Mouse (Mus musculus): ENCODE results near the gene Ccr1.
"Not testable (repeated sequence)": the region's sequence is repeated elsewhere in the genome, so short reads cannot be mapped to it uniquely, and the experiment has no call there.

Ccr1 gene

GRCm38 (mm10) chr9:123968290-123968912 lies at the start of gene Ccr1:
TSS of gene Ccr1 (minus strand) at chr9:123968692.
- no peak for DNase-seq (ENCODE audit: low spot score)

GRCm38 (mm10) chr9:124016048-124016447 lies 47.6 kb upstream of the Ccr1 start:
- DNase-seq (ENCODE audit: low spot score), result no peak

GRCm38 (mm10) chr9:124014985-124015652 lies 46.6 kb upstream of the Ccr1 start:
- DNase-seq (ENCODE audit: low spot score), result no peak

- no peak for DNase-seq (ENCODE audit: low spot score)
These were observed 44.8 kb upstream of the Ccr1 start for GRCm38 (mm10) chr9:124013270-124013669.

- DNase-seq (ENCODE audit: low spot score), result no peak
These were observed 44.2 kb upstream of the Ccr1 start for GRCm38 (mm10) chr9:124012691-124013090.

- no peak for DNase-seq (ENCODE audit: low spot score)
These were observed 31.3 kb upstream of the Ccr1 start for GRCm38 (mm10) chr9:123999784-124000183.

GRCm38 (mm10) chr9:123997719-123998118 lies 29.2 kb upstream of the Ccr1 start:
- no peak for DNase-seq (ENCODE audit: low spot score)

- no peak for DNase-seq (ENCODE audit: low spot score)
These were observed 22.9 kb upstream of the Ccr1 start for GRCm38 (mm10) chr9:123991312-123991906.

GRCm38 (mm10) chr9:123989671-123990070 lies 21.2 kb upstream of the Ccr1 start:
- peak; percentile 37 for DNase-seq (ENCODE audit: low spot score)

GRCm38 (mm10) chr9:123986217-123986616 lies 17.7 kb upstream of the Ccr1 start:
- peak; percentile 56 for DNase-seq (ENCODE audit: low spot score)

GRCm38 (mm10) chr9:123984943-123985342 lies 16.5 kb upstream of the Ccr1 start:
- DNase-seq (ENCODE audit: low spot score), result no peak

GRCm38 (mm10) chr9:123982720-123983119 lies 14.2 kb upstream of the Ccr1 start:
- no peak for DNase-seq (ENCODE audit: low spot score)

GRCm38 (mm10) chr9:123981909-123982308 lies 13.4 kb upstream of the Ccr1 start:
- DNase-seq (ENCODE audit: low spot score), result no peak

GRCm38 (mm10) chr9:123980858-123981475 lies 12.5 kb upstream of the Ccr1 start:
- DNase-seq (ENCODE audit: low spot score), result not testable (repeated sequence)

- no peak for DNase-seq (ENCODE audit: low spot score)
These were observed 9.8 kb upstream of the Ccr1 start, which contains the start of gene Ccr1l1 for GRCm38 (mm10) chr9:123978308-123978707. TSS of gene Ccr1l1 (minus strand) at chr9:123978408.

- DNase-seq (ENCODE audit: low spot score), result no peak
These were observed 8.6 kb upstream of the Ccr1 start for GRCm38 (mm10) chr9:123976876-123977663.

GRCm38 (mm10) chr9:123975630-123976029 lies 7.1 kb upstream of the Ccr1 start:
- DNase-seq (ENCODE audit: low spot score), result no peak

- DNase-seq (ENCODE audit: low spot score), result not testable (repeated sequence)
These were observed 1.5 kb downstream of the Ccr1 start for GRCm38 (mm10) chr9:123966858-123967495.

GRCm38 (mm10) chr9:123964776-123965175 lies 3.7 kb downstream of the Ccr1 start:
- no peak for DNase-seq (ENCODE audit: low spot score)

GRCm38 (mm10) chr9:123960161-123960560 lies 8.3 kb downstream of the Ccr1 start:
- no peak for DNase-seq (ENCODE audit: low spot score)

- no peak for DNase-seq (ENCODE audit: low spot score)
These were observed 10.5 kb downstream of the Ccr1 start for GRCm38 (mm10) chr9:123957911-123958413.

Data from T-cell, adult 2 months (primary cell).